Mouse (Mus musculus) forebrain, embryonic 15.5 days (tissue): Measurements from ENCODE around the gene Wnt2. TPM values are rescaled to one million over a fixed set of nuclear protein-coding genes. Genes with fewer than 3 reads are reported as not detected.
A peak's percentile ranks its signal among the peaks of the same experiment; 100 is the strongest.

ENCODE experiments used
- ATAC-seq: fragments of 200-750 bp; cut with Nextera tagmentation; replicated peaks from 2 replicates; pipeline ENCODE4 v1.8.0; 2017; ENCODE audit warnings: mild to moderate bottlenecking, moderate TSS enrichment, moderate library complexity
- H3K27ac ChIP-seq: fragments of 300-500 bp; sonication (generic); replicated peaks from 2 replicates; pipeline ENCODE4 v1.5.1; 2015; ENCODE audit warnings: mild to moderate bottlenecking, inconsistent platforms
- H3K27me3 ChIP-seq: fragments of 300-500 bp; sonication (generic); 2 replicates; pipeline ENCODE4 v1.6.1; 2015; ENCODE audit warnings: inconsistent platforms
- H3K36me3 ChIP-seq: fragments of 300-500 bp; sonication (generic); 2 replicates; pipeline ENCODE4 v1.6.1; 2015; ENCODE audit warnings: mild to moderate bottlenecking, inconsistent platforms
- H3K4me1 ChIP-seq: fragments of 300-500 bp; sonication (generic); 2 replicates; pipeline ENCODE4 v1.6.1; 2015; ENCODE audit warnings: inconsistent platforms
- H3K4me2 ChIP-seq: fragments of 300-500 bp; sonication (generic); replicated peaks from 2 replicates; pipeline ENCODE4 v1.6.1; 2015; ENCODE audit warnings: mild to moderate bottlenecking, inconsistent platforms
- H3K4me3 ChIP-seq: fragments of 300-500 bp; sonication (generic); 2 replicates; pipeline ENCODE4 v1.5.1; 2015; ENCODE audit warnings: mild to moderate bottlenecking, inconsistent platforms
- H3K9ac ChIP-seq: fragments of 300-500 bp; sonication (generic); replicated peaks from 2 replicates; pipeline ENCODE4 v1.6.1; 2015; ENCODE audit warnings: mild to moderate bottlenecking, inconsistent platforms
- H3K9me3 ChIP-seq: fragments of 300-500 bp; sonication (generic); 2 replicates; pipeline ENCODE4 v1.6.1; 2016; ENCODE audit warnings: inconsistent platforms
- WGBS: fragments of 180-500 bp; shearing (Covaris S2); methylation state at CpG from one replicate; pipeline ENCODE4 v1.1.7; 2015; ENCODE audit warnings: mixed read lengths; 5-methylcytosine and 5-hydroxymethylcytosine counted together
- polyA plus RNA-seq: library from polyadenylated mRNA; unstranded; fragments of >200 nt; fragmentation: Nextera tagmentation; extraction: Ambion mirVana; gene quantifications from 2 replicates; pipeline ENCODE4 v1.2.1, GENCODE M21; 2015

The Wnt2 gene
- polyA plus RNA-seq, 1 experiment from 2014 or later, result 0.19 TPM

DNA sequence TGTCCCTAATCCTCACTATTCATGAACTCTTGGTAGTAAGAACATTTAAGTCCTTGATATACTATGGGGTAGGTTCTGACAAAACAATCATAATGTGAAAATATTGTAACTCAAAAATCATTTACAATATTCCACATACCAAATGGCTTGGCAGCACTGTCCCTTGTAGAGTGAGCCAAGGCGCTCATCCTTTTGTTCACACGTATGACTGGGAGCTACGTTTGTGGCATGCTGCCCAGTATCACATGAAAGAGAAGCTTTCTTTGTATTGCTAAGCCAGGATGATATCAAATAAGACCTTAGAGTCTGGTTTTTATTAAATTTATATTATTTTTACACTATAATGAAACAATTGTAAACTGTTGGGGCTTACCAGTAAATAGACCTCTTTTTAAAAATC is 56.0 kb downstream of the Wnt2 start:
- Histone ChIP-seq H3K9me3 (no peaks in the 10 kb centered on the region), H3K4me2 (no peak overlapping the region), H3K4me1 (no peaks in the 10 kb centered on the region), H3K4me3 (no peak overlapping the region), H3K9ac (no peak overlapping the region), H3K27me3 (no peaks in the 10 kb centered on the region), H3K27ac (no peak overlapping the region), H3K36me3 (no peaks in the 10 kb centered on the region)
- ATAC-seq, result no peak
- WGBS, result 49% methylated on average over 3 of the region's 3 CpGs

DNA sequence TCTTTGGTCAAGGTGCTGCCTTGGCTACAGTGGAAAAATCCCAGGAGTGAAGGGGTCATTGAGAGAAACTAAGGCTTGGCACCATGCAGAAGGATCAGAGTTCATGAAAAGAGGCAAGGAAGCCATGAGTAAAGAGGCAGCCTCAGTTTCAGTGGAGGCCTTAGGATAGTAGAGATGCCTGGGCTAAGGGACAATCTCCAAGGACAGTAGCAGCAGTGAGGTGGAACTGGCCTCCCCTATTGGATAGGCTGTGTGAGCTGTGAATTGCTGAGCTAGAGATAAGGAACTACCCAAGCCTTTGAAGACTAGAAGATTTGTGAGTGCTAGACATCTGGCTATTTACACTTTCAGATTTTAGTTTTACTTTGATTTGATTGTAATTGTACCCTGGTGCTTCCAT is 59.0 kb downstream of the Wnt2 start:
- Histone ChIP-seq H3K4me1 (no peaks in the 10 kb centered on the region), H3K4me2 (no peak overlapping the region), H3K4me3 (no peak overlapping the region), H3K9ac (no peak overlapping the region), H3K9me3 (no peaks in the 10 kb centered on the region), H3K27me3 (no peaks in the 10 kb centered on the region), H3K36me3 (no peaks in the 10 kb centered on the region), H3K27ac (no peak overlapping the region)
- no peak for ATAC-seq

DNA sequence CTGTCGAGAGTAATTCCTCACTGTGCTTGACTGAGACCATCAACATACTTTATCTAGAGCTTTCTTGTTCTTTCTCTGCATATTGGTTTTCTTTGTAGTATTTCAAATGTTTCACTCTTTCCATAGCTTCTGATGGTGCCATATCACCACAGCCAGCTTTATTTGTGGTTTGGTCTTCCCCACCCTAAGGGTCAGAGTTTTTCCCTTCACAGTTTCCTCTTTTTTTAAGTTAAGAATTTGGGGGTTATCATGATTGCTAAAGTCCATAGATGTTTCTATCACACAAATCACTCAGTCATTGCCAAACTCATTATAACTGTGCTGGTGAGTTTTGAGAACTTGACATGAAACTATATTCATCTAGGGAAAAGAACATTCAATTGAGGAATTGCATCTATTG is 60.6 kb downstream of the Wnt2 start:
- H3K27me3 ChIP-seq, result no peaks in the 10 kb centered on the region
- H3K36me3 ChIP-seq, result no peaks in the 10 kb centered on the region
- H3K9me3 ChIP-seq, result no peaks in the 10 kb centered on the region
- no peak overlapping the region for H3K27ac ChIP-seq
- H3K4me2 ChIP-seq, result no peak overlapping the region
- no peak for ATAC-seq
- no peak overlapping the region for H3K9ac ChIP-seq
- no peaks in the 10 kb centered on the region for H3K4me1 ChIP-seq
- H3K4me3 ChIP-seq, result no peak overlapping the region
- WGBS, result 96% methylated on average over 1 of the region's 1 CpGs

DNA sequence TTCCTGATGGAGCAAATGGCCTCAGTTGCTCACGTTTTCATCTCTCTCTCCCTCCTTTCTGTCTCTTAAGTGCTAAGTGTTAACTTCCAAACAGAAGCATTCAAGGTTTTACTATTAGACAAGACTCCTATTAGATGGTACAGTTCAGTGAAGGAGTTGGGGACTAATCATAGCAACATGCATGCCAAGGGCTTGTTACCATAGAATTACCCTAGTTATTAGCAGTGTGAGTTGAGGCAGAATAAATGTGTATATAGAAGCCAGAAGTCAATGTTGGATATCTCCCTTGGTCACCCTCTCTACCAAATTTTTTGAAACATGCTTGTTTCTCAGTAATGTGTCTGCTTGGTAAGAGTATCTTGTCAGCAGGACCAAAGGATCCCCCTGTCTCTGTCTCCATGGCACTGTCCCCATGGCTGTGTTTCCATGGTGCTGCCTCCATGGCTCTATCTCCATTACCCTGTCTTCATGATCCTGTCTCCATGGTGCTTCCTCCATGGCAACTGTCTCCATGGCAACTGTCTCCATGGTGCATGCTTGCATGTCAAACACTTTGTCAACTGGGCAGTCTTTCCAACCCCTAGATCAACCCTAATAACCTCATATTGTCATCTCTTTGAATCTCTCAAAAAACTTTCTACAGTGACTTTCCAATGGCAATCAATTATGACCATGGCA is 61.8 kb downstream of the Wnt2 start:
- Histone ChIP-seq H3K4me1 (no peaks in the 10 kb centered on the region), H3K4me2 (no peak overlapping the region), H3K9ac (no peak overlapping the region), H3K9me3 (no peaks in the 10 kb centered on the region), H3K27me3 (no peaks in the 10 kb centered on the region), H3K27ac (no peak overlapping the region), H3K4me3 (no peak overlapping the region), H3K36me3 (no peaks in the 10 kb centered on the region)
- 66% methylated on average over 1 of the region's 1 CpGs for WGBS
- ATAC-seq, result peak; percentile 72

DNA sequence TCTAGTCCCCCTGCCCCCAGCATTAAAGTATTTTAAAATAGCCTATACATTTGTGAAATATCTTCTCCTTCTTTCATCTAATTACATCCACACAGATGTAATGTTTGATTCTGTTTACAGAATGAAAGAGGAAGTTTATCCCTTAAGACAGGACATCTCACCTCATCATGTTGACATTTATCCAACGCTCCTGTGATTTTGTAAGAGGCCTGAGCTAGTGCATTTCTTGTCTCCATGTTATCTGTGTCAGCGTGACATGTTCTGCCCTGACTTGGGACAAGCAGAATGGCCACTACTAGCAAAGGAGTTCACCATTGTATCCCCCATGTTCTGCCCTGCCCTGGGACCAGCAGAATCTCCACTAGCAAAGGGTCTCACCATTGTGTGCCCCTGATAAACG is 66.9 kb downstream of the Wnt2 start:
- no peak for ATAC-seq

DNA sequence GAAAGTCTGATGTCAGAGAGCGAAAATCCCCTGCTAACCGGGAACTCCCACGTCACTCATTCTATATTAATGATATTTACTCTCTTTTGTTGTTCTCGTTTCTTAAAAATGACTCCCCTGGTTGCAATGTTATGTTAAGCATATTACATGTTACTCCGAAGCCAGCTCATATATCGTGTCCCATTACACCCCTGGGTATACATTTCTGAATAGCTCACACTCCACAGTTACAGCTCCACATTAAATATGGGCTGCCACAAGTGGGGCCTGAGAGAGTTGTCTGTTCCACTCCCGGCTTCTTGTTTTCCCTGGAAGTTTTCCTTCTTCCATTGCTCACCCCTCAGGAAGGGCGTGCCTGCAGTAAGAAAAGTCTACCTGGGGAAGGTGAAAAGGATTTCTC is 78.6 kb downstream of the Wnt2 start:
- H3K36me3 ChIP-seq, result no peaks in the 10 kb centered on the region
- WGBS, result 90% methylated on average over 8 of the region's 8 CpGs
- H3K27ac ChIP-seq, result no peak overlapping the region

More for the DNA sequence above, 66.9 kb downstream of the Wnt2 start:
- no peaks in the 10 kb centered on the region for H3K9me3 ChIP-seq
- 76% methylated on average over 3 of the region's 3 CpGs for WGBS
- no peak overlapping the region for H3K9ac ChIP-seq
- no peaks in the 10 kb centered on the region for H3K36me3 ChIP-seq
- no peak overlapping the region for H3K4me3 ChIP-seq
- no peaks in the 10 kb centered on the region for H3K27me3 ChIP-seq
- H3K4me2 ChIP-seq, result no peak overlapping the region
- no peaks in the 10 kb centered on the region for H3K4me1 ChIP-seq
- no peak overlapping the region for H3K27ac ChIP-seq

DNA sequence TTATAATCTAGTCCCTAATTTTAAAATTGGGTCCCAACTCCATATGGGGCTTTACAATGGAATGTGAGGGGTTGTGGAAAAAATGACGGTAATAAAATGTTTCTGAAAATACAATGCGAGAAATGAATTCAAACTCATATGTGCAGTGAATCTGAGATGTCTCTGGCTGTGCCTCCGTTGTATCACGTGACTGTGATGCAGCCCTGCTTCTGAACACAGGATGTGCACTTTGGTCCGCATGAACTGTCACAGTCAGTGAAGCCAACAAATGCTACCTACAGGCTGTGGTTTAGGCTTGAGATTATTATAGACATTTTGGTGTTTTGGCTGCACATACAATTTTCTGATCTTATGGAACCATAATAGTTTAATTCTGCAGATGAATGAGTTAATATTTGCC is 81.3 kb downstream of the Wnt2 start:
- Histone ChIP-seq H3K9ac (no peak overlapping the region), H3K4me2 (no peak overlapping the region), H3K27me3 (no peaks in the 10 kb centered on the region), H3K9me3 (no peaks in the 10 kb centered on the region), H3K4me1 (no peaks in the 10 kb centered on the region), H3K36me3 (no peaks in the 10 kb centered on the region), H3K27ac (no peak overlapping the region), H3K4me3 (no peak overlapping the region)
- no peak for ATAC-seq
- 88% methylated on average over 5 of the region's 5 CpGs for WGBS

More for the DNA sequence above, 78.6 kb downstream of the Wnt2 start:
- Histone ChIP-seq H3K4me3 (no peak overlapping the region), H3K27me3 (no peaks in the 10 kb centered on the region), H3K4me2 (no peak overlapping the region), H3K9me3 (no peaks in the 10 kb centered on the region), H3K9ac (no peak overlapping the region), H3K4me1 (no peaks in the 10 kb centered on the region)
- ATAC-seq, result no peak

DNA sequence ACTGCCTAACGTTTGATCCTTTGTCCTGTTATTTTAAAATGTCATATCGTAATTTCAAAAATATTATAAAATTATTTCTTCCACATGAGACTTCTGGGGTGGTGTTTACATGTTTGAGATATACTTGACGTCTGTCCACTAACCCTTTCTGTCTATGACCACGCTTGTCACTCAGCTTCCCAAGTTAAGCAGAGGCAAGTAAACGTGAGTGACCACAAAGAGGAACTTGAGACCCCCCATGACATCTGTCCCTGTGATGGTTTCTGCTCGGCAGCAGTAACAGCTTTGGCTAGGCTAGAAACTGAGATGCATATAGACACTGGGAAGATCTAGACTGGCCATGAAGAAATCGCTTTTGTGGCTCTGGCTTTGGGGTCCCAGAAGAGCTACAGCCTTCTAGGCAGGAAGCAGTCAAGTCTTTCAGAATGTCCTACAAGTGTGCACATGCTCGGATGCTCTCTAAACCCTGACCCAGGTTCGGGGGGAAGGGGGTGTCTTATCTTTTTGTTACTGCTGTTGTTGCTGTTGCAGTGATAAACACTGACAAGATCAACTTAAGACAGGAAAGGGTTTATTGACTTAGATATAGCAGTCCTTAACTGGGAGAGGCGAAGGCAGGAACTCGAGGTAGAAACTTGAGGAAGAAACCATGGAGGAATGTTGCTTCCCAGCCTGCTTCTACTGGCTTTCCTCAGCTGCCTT is 83.1 kb downstream of the Wnt2 start:
- H3K9me3 ChIP-seq, result no peaks in the 10 kb centered on the region
- no peak overlapping the region for H3K4me3 ChIP-seq
- no peak overlapping the region for H3K27ac ChIP-seq
- no peaks in the 10 kb centered on the region for H3K4me1 ChIP-seq
- no peaks in the 10 kb centered on the region for H3K27me3 ChIP-seq
- peaks cover 6% of the 10 kb centered on the region; the same call in 1 of the 2 replicates for H3K36me3 ChIP-seq
- no peak overlapping the region for H3K9ac ChIP-seq
- H3K4me2 ChIP-seq, result no peak overlapping the region
- WGBS, result 81% methylated on average over 11 of the region's 11 CpGs
- ATAC-seq, result no peak

DNA sequence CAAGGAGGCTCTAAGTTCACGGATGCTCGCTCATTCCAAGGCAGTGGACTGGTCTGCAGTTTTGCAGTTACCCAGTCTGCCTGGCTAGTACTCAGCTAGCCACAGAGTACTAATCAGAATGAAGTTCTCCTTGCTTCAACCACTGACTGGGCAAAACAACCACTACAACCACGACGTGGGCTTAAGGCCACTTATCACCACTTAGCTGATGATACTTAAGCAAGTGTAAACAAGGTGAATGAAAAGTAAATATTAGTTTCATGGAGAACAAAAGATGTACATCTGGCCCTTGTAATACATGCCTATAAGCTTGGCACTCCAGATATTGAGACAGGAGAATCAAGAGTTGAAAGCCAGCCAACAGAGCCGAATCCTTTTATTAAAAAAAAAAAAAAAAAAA is 83.9 kb downstream of the Wnt2 start:
- Histone ChIP-seq H3K9me3 (no peaks in the 10 kb centered on the region), H3K27me3 (no peaks in the 10 kb centered on the region), H3K4me2 (no peak overlapping the region), H3K4me3 (no peak overlapping the region), H3K27ac (no peak overlapping the region), H3K9ac (no peak overlapping the region), H3K4me1 (no peaks in the 10 kb centered on the region), H3K36me3 (peaks cover 6% of the 10 kb centered on the region; the same call in 1 of the 2 replicates)
- no peak for ATAC-seq
- WGBS, result 70% methylated on average over 5 of the region's 5 CpGs

DNA sequence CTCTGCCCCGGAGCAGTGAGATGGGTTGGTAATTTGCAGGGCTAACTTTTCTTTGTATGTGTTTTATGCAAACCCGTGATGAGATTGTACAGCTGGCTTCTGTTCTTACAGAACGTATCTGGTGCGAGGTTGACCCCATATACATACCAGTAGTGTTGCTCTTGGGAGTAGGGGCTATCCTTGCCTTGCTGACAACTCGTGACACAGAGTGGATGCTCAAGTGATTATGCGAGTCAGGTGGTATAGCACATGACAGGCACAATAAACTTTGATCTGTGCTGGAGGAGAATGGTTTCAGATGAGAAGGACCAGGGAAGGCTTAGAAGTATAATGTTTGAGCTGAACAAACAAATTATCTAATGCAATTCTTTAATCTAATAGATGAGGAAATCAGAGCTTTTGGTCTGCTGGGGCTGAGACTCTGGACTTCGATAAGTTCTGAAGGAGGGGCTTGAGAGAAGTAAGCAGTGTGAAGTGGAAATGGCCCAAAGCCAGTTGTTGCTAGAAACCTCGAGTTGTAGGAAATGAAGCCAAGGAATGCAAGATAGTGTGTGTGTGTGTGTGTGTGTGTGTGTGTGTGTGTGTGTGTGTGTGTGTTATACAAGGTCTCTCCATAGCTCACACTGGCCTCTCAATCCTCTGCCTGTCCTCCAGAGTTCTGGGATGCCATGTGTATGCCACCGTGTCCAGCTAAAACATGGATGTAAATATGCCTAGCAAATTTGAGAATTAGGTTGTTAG is 86.3 kb downstream of the Wnt2 start:
- H3K9ac ChIP-seq, result no peak overlapping the region
- no peak overlapping the region for H3K4me3 ChIP-seq
- ATAC-seq, result 0 out of 2 replicates have a peak, but pooled peaks have one; percentile 27
- 81% methylated on average over 9 of the region's 9 CpGs for WGBS
- H3K4me2 ChIP-seq, result no peak overlapping the region
- no peaks in the 10 kb centered on the region for H3K27me3 ChIP-seq
- H3K36me3 ChIP-seq, result peaks cover 15% of the 10 kb centered on the region
- no peak overlapping the region for H3K27ac ChIP-seq
- H3K9me3 ChIP-seq, result no peaks in the 10 kb centered on the region
- no peaks in the 10 kb centered on the region for H3K4me1 ChIP-seq

DNA sequence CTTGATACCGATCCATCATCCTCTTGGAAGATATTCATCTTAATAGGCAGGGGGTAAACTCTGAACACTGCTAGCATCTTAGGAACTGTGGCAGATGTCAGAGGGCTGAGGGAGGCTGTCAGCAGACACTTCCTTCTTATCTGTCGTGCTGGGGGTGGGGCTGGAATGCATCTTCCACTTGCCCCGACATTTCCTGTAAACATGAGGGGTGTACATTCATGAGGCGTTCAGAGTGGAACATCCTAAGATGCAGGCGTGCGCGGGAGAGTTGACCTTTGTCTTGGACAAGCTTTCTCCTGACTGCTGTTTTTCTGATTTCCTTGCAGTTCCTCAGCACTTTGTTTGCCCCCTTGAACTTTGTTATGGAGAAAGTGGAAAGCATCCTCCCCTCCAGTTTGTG is 88.0 kb downstream of the Wnt2 start:
- H3K36me3 ChIP-seq, result peaks cover 22% of the 10 kb centered on the region
- ATAC-seq, result no peak
- no peaks in the 10 kb centered on the region for H3K4me1 ChIP-seq
- H3K4me2 ChIP-seq, result no peak overlapping the region
- H3K9ac ChIP-seq, result no peak overlapping the region
- WGBS, result 85% methylated on average over 7 of the region's 7 CpGs
- H3K27me3 ChIP-seq, result no peaks in the 10 kb centered on the region
- no peak overlapping the region for H3K4me3 ChIP-seq
- no peak overlapping the region for H3K27ac ChIP-seq
- no peaks in the 10 kb centered on the region for H3K9me3 ChIP-seq

DNA sequence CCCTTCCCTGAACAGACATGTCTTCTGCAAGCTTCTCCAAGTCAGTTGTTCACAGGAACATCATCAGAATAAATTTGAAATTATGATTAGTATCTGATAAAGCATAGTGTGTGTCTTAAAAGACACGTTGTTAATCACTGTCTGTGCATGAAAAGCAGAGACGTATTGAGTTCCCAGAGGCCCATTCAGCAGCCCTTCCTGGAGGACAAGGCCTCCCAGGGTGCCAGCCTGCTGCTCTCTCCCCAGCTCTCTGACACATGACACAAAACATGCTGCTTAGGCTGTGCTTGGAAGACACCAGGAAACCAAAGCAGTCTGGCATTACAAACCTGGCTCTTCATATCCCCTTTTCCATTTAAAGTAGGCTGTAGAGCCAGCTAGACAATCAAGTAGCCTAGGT is 88.5 kb downstream of the Wnt2 start:
- H3K4me3 ChIP-seq, result no peak overlapping the region
- H3K27me3 ChIP-seq, result no peaks in the 10 kb centered on the region
- H3K4me1 ChIP-seq, result no peaks in the 10 kb centered on the region
- no peak overlapping the region for H3K9ac ChIP-seq
- WGBS, result 38% methylated on average over 2 of the region's 2 CpGs
- ATAC-seq, result no peak; the same call in 1 of the 2 replicates
- peaks cover 22% of the 10 kb centered on the region for H3K36me3 ChIP-seq
- H3K27ac ChIP-seq, result peak overlapping the region; percentile 17; the same call in 1 of the 2 replicates
- H3K4me2 ChIP-seq, result no peak overlapping the region
- H3K9me3 ChIP-seq, result no peaks in the 10 kb centered on the region
